ENCODE assay signal across 20 mouse cellular contexts in genomic region chr4:116738972-116739751, GRCm38 (mm10). TPM values are rescaled to one million over a fixed set of nuclear protein-coding genes. Genes with fewer than 3 reads are reported as not detected.
DNase-seq lines count a peak whose midpoint lies in the region; ATAC-seq lines count a peak whose summit lies in the region.
"Had no signal": no experiment of that assay in that cellular context is flagged by ENCODE, and none has a peak within 500 bp of the region (broad histone marks: within the 10 kb centered on the region; RNA-seq: fewer than 3 reads in every experiment).

No protein-coding gene starts in this region.

- intact Hi-C loops in left cerebral cortex, postnatal 25 days (cut with DNase I): no loop called here

- peak; percentile 52; the same call in 1 of the 2 replicates for ATAC-seq in frontal cortex, adult (ENCODE audit: low TSS enrichment)
- ATAC-seq in megakaryocyte-erythroid progenitor cell, adult 5-6 weeks (replicated peaks; ENCODE audit: low FRiP score, low TSS enrichment, poor library complexity, severe bottlenecking): peak; percentile 74
- ATAC-seq: forebrain, embryonic 14.5 days; forebrain, postnatal 0 days; hindbrain, embryonic 16.5 days; intestine, embryonic 15.5 days; Patski had no signal

- DNase-seq in frontal cortex, postnatal 25 days (ENCODE audit: low spot score in 2 of 2): no peak
- DNase-seq in left cerebral cortex, postnatal 25 days (ENCODE audit: low spot score in 2 of 2): peak; percentile 12 to 34
- DNase-seq in left cerebral cortex, adult 11 months (ENCODE audit: low spot score): no peak
- DNase-seq in kidney, adult 9 months: no peak
- DNase-seq: adrenal gland, postnatal 10 days; adrenal gland, postnatal 36 days; cerebellum, adult 11-12 months; cerebellum, adult 8-10 months; cerebellum, postnatal 10 days; cerebellum, postnatal 36 days; forebrain, postnatal 0 days; gastrocnemius, postnatal 10 days; gastrocnemius, postnatal 36 days; kidney, adult 11 months had no signal

RNA-seq across cellular contexts. Expression of gene Tesk2, which starts 18.4 kb away (rescaled TPM):
- 1 to 10 TPM; 4.2 to 5.8 TPM for total RNA-seq in left cerebral cortex, postnatal 25 days (2021)
- 2.7 and 4.1 TPM in 2 replicates for total RNA-seq in megakaryocyte-erythroid progenitor cell, adult 5-6 weeks (2014; fragmentation: Nextera tagmentation)
- 2.1 and 2.6 TPM in 2 replicates for total RNA-seq in megakaryocyte-erythroid progenitor cell, adult 5-6 weeks (2017)

RNA-seq across cellular contexts. Expression of gene Ccdc163, which starts 30.9 kb away (rescaled TPM):
- total RNA-seq in left cerebral cortex, postnatal 25 days (2021): 1 to 10 TPM; 4.0 to 6.5 TPM
- total RNA-seq in megakaryocyte-erythroid progenitor cell, adult 5-6 weeks (2014; fragmentation: Nextera tagmentation): 47.0 and 68.3 TPM in 2 replicates
- total RNA-seq in megakaryocyte-erythroid progenitor cell, adult 5-6 weeks (2017): 10.8 and 16.3 TPM in 2 replicates

RNA-seq across cellular contexts. Expression of gene Mmachc, which starts 31.0 kb away (rescaled TPM):
- total RNA-seq in left cerebral cortex, postnatal 25 days (2021): 10 to 100 TPM; 16.2 to 17.1 TPM
- total RNA-seq in megakaryocyte-erythroid progenitor cell, adult 5-6 weeks (2014; fragmentation: Nextera tagmentation): 26.8 and 30.1 TPM in 2 replicates
- 25.7 and 26.4 TPM in 2 replicates for total RNA-seq in megakaryocyte-erythroid progenitor cell, adult 5-6 weeks (2017)

RNA-seq across cellular contexts. Expression of gene Prdx1, which starts 53.8 kb away (rescaled TPM):
- total RNA-seq in left cerebral cortex, postnatal 25 days (2021): 100 to 1,000 TPM; 158 to 160 TPM
- 158 and 208 TPM in 2 replicates for total RNA-seq in megakaryocyte-erythroid progenitor cell, adult 5-6 weeks (2014; fragmentation: Nextera tagmentation)
- total RNA-seq in megakaryocyte-erythroid progenitor cell, adult 5-6 weeks (2017): 268 and 287 TPM in 2 replicates

Comparison
In these comparisons a context has a peak if more than half of its experiments do, and no peak if none do; other contexts are left out.
1. DNase-seq: peak in left cerebral cortex, postnatal 25 days (2 of 2); none in frontal cortex, postnatal 25 days (0 of 2), left cerebral cortex, adult 11 months (single experiment) and kidney, adult 9 months (single experiment).